Mouse (Mus musculus): Measurements from ENCODE around the gene Clec1a.

The Clec1a gene

GRCm38 (mm10) chr6:129405999-129406398 lies 45.8 kb downstream of the Clec1a start:
- no peak for DNase-seq (ENCODE audit: low spot score)

DNA sequence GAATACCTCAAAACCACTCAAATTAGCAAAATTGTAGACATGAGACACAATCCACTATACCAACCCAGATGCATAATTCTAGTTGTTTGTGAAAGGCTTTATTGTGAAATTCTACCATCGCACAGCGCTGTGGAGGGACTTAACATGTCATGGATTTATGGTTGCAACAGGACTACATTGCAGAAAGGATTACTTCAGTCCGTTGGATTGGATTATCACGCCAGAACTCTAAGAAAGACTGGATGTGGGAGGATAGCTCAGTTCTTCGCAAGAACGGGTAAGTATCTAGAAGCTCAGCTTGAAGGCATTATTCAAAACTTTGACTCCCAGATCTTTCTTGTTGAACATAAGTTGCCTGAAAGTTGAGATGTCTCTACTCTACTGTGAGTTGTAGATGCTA lies 48.4 kb downstream of the Clec1a start:
- no peak for DNase-seq (ENCODE audit: low spot score)

GRCm38 (mm10) chr6:129402404-129402803 lies 49.4 kb downstream of the Clec1a start:
- no peak for DNase-seq (ENCODE audit: low spot score)

DNA sequence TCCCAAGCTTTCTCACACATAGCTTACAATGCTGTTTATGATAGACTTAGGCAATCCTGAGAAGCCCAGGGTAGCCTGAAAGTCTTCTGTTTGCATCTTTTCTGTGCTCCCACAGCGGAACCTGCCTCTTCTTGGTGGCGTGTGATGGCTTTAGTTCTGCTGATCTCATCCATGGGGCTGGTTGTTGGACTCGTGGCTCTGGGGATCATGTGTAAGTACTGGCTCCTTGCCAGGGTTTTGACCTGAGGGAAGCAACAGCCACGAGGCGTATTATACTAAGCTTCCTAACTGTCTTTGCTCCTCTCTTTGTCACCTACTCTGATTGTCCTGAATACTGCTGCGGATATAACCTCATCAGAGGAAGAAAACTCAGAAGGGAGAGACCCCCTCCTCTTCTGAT lies 51.9 kb downstream of the Clec1a start:
- DNase-seq (ENCODE audit: low spot score): no peak

- no peak for DNase-seq (ENCODE audit: low spot score)
Observed at GRCm38 (mm10) chr6:129396997-129397396, 54.8 kb downstream of the Clec1a start, which contains the start of gene Clec1b. Gene Clec1b (plus strand): TSS chr6:129397297.

DNA sequence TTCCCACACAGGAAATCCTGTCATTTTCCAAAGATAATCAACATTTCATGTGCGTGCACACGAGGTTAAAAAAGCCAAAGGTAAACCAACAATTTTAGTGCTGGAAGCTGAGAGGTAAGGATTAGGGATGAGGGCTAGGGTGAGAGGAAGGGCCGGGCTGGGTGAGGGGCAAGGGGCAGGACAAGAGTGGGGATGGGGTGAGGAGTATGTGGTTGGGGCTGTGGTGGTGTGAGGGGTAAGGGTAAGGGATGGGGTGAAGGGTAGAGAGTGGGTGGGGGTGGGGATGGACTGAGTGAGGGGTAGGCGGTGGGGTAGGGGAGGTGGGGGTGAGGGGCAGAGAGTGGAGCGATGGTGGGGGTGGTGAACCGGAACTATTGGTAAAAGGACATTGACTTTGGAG lies 58.1 kb downstream of the Clec1a start:
- no peak for DNase-seq (ENCODE audit: low spot score)

- no peak for DNase-seq (ENCODE audit: low spot score)
Observed at GRCm38 (mm10) chr6:129393087-129393720, 58.6 kb downstream of the Clec1a start.

DNA sequence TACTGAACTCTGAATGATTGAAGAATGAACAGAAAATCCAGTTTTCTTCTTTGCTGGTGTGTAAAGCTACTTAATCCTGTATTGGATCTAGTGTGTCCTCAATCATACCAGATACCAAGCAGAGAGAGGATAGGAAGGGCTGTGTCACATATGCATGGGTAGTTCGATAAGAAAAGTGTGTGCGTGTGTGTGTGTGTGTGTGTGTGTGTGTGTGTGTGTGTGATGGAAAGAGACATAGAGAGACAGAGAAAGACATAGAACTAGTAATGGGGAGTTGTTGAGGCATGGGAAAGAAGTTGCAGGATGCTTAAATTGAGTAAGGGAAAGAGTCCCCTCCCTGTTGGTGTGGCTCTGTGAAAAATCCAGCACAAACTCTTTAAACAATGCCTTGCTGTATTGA lies 66.0 kb downstream of the Clec1a start, which contains the start of gene Clec12b:
Gene Clec12b (minus strand): TSS at position 101 of the 400 bp plus-strand sequence.
- DNase-seq (ENCODE audit: low spot score): no peak

DNA sequence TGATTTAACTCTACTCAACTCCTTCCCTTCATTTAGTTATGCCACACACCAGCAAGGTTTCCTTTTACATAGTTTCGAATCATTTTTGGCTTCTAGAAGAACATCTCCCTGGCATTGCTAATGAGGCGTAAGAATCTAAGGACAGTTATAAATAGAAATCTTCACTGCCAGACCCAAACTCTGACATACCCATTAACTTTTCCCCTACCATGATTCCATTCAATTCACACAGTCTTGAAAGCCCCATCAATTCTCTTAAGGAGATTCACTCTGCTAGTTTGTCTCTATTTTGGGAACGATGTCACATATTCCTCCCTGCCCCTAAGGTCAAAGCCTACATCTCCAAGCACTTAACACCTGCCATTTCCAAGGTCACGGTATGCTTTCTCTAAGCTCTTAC lies 66.8 kb downstream of the Clec1a start:
- no peak for DNase-seq (ENCODE audit: low spot score)

DNA sequence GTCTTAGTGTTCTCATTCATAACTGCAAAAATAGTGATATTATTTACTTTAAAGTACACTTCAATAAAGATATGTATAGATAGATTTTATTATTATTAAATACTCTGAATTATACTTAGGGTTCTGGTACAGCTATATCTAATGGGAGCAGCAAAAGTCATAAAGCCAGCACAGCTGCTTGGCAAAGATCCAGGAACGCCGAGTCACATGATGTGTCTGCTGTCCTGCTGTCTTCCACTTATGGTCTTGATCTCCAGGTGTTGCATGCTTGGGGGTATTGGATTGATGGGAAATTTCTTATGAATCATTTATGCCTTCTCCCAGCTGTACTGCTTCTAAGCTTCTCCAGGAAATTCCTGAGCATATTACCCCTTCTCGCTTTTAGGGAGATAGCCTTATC lies 68.3 kb downstream of the Clec1a start:
- DNase-seq (ENCODE audit: low spot score): no peak

DNA sequence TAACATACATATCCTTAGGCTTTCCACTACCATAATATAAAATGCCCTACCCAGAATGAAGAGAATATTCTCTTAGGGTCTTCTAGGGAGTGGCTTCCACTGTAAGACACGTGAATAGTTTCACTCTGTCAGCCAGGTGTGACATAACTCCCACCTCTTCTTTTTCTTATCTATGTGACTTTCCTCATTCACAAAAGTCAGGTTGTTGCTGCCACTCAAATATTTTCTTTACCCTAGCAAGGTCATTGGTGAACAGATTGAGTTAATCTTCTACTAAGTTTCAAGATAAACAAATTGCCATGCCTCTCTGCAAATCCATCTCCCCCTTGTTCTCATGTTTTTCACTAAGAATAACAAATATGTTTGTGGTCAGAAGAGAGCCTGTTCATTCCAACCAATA lies 70.1 kb downstream of the Clec1a start:
- no peak for DNase-seq (ENCODE audit: low spot score)

DNA sequence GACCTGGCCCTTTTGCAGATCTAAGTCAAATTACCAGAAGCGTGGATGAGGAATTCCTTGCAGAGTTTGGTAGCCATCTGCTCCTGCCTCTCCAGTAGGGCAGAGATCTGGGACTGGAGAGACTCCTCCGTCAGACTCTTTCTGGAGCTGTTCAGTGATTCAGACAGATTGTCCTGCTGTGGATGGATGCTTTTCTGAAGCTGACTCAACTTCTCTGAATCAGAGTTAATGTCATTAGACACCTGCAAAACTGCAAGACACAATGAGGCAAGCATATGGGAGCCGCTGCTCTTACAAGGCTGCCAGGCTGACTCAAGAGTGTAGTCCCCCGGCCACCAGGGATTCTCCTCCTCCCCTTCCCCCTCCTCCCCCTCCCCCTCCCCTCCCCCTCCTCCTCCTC lies 71.3 kb downstream of the Clec1a start:
- no peak for DNase-seq (ENCODE audit: low spot score)

- no peak for DNase-seq (ENCODE audit: low spot score)
Observed at GRCm38 (mm10) chr6:129374937-129375471, 76.8 kb downstream of the Clec1a start.
